Mouse (Mus musculus): ENCODE data around the gene Cklf. TPM values are rescaled to one million over a fixed set of nuclear protein-coding genes. Genes with fewer than 3 reads are reported as not detected.

Gene Cklf
- 36.1 TPM in 2 replicates for polyA plus RNA-seq (2015; fragmentation: Nextera tagmentation; extraction: Ambion mirVana)

DNA sequence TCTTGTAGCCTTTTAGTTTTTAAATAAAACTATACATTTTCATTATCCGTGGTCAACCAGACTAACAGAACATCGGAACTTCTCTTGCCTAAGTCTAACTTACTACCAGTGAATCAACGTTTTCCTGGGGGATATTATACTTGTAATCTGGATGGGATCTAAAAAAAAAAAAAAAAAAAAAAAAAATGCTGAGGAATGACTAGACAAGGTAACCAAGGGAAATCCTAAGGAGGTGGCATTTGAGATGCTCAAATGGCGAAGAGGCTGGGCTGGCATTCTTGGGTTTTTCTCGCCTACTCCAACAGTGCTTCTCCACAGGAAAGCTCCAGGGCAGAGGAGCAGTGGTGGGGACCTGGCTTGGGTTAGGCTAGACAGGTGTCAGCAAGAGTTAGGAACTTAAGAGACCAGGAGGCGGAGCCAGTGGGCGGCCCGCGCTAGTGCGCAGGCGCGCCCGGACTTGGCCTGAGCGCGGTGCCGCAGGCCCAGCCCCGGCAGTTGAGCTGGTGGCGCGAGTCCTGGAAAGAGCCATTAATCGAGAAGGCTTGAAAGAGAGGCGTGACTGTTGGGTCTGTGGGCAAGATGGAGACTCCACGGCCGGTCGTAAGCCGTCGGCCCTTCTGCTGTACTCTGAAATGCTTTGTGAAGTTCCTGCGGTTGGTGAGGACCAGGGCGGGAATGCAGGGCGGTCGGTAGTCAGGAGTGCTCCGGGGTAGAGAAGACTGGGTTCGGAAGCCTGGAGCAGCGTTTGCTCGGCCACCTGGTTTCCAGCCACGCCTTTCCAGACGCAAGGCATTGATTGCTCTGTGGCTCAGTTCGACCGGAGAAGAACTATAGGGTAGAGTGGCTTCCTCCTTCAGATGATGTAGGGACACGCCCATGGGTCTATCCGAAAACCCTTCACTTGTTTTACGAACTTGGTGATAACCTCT lies at the start of gene Cklf:
Gene Cklf, plus strand, starts transcription at position 423 of the 929 bp plus-strand sequence.
- 4% methylated on average over 41 of the region's 41 CpGs for WGBS
- Histone ChIP-seq H3K27me3 (no peaks in the 10 kb centered on the region), H3K9ac (peak within 1 kb of the TSS; percentile 75), H3K4me3 (peak within 1 kb of the TSS; percentile 66), H3K9me3 (no peaks in the 10 kb centered on the region), H3K27ac (peak within 1 kb of the TSS; percentile 76), H3K4me2 (peak within 1 kb of the TSS; percentile 77), H3K36me3 (no peaks in the 10 kb centered on the region; the same call in 1 of the 2 replicates), H3K4me1 (replicated peaks) (peaks cover 26% of the 10 kb centered on the region)
- ATAC-seq (ENCODE audit: low FRiP score): peak; percentile 83

DNA sequence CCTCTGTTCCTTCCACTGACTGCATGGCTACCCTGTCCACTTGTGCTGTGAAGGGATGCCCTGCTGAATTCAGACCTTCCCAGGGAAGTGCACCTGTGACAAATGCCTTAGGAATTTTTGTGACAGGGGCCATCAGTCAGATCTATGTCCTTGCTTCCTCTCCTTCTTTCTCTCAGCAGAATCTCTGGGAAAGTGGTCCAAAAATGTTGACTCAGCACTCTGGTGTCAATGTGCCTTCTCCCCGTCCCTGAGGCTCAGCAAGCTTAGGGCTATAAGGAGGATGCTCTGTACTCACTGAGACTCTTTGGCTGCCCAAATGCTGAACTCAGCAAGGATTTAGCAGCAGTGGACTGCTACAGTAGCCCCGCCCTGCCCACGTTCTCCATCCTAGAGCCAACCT lies 49.0 kb upstream of the Cklf start:
- no peak for ATAC-seq (ENCODE audit: low FRiP score)
- Histone ChIP-seq H3K4me3 (no peak overlapping the region), H3K27me3 (0 out of 2 replicates have a peak, but pooled peaks cover 15% of the 10 kb centered on the region), H3K9me3 (no peaks in the 10 kb centered on the region), H3K9ac (no peak overlapping the region), H3K4me1 (replicated peaks) (no peaks in the 10 kb centered on the region), H3K4me2 (no peak overlapping the region), H3K27ac (no peak overlapping the region), H3K36me3 (no peaks in the 10 kb centered on the region)
- 82% methylated on average over 3 of the region's 3 CpGs for WGBS

DNA sequence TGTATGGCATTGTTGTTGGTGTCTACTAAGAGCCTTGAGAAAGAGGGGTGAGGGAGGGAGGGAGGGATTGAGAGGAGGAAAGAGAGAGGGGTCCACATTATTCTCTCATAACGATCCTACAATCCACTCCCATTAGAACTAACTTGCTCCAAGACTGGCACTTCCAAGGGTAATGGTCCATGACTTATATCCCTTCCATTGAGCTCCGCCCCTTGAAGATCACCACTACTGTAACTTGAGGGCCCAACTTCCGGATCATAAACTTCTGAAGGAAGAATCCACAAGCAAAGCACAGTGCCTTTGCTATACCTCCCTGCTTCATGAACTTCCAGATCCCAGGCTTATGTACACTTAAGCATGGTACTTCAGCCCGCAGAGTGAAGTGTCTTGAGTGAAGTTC lies 48.3 kb upstream of the Cklf start:
- H3K4me2 ChIP-seq: no peak overlapping the region
- no peak overlapping the region for H3K27ac ChIP-seq
- no peak overlapping the region for H3K4me3 ChIP-seq
- H3K36me3 ChIP-seq: no peaks in the 10 kb centered on the region
- no peaks in the 10 kb centered on the region for H3K4me1 ChIP-seq (replicated peaks)
- H3K27me3 ChIP-seq: 0 out of 2 replicates have a peak, but pooled peaks cover 15% of the 10 kb centered on the region
- no peaks in the 10 kb centered on the region for H3K9me3 ChIP-seq
- WGBS: 94% methylated on average over 4 of the region's 4 CpGs
- H3K9ac ChIP-seq: no peak overlapping the region
- ATAC-seq (ENCODE audit: low FRiP score): no peak

DNA sequence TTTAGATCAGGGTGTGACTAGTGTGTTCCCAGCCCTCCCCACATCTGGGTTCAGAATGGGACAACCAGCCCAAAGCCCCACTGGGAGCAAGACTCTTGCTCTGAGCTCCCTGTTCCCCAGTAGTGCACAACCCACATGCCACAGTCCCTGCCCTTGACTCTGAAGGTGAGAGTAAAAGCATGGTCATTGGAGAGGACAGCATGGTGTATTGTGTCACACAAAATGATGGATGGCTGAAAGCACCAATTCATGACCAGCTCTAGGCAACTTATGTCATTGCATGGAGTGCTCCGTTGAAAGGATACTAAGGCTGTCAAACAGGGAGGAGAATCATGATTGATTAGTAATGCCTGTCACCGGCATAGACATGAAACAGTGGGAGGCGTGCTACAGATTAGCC lies 45.4 kb upstream of the Cklf start:
- WGBS: 32% methylated on average over 3 of the region's 3 CpGs
- Histone ChIP-seq H3K4me1 (replicated peaks) (no peaks in the 10 kb centered on the region), H3K9me3 (no peaks in the 10 kb centered on the region), H3K36me3 (no peaks in the 10 kb centered on the region), H3K9ac (no peak overlapping the region), H3K27ac (no peak overlapping the region), H3K27me3 (0 out of 2 replicates have a peak, but pooled peaks cover 15% of the 10 kb centered on the region), H3K4me2 (no peak overlapping the region), H3K4me3 (no peak overlapping the region)
- peak; percentile 54; the same call in 1 of the 2 replicates for ATAC-seq (ENCODE audit: low FRiP score)

DNA sequence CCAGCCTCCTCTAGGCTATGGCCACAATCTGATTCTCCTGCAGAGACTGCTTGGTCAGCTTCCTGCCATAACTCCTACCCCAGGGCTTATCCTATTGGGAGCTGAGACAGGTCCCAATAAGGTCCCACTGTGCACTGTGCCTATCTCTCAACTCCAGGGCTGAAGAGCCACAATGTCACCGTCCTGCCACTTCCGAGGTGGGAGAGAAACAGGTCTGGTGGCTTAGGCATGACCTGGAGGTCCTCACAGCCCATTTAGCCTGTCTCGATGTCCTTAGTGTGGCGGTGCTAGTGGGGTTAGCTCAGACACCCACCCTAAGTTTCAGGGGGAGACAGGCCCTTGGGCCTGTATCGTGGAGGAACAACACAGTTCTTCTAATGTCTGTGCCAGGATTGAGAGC lies 33.1 kb upstream of the Cklf start:
- 0 out of 2 replicates have a peak, but pooled peaks cover 12% of the 10 kb centered on the region for H3K27me3 ChIP-seq
- H3K4me3 ChIP-seq: no peak overlapping the region
- H3K4me1 ChIP-seq (replicated peaks): peaks cover 5% of the 10 kb centered on the region; the same call in 1 of the 2 replicates
- H3K27ac ChIP-seq: no peak overlapping the region
- ATAC-seq (ENCODE audit: low FRiP score): no peak
- WGBS: 92% methylated on average over 5 of the region's 5 CpGs
- H3K36me3 ChIP-seq: no peaks in the 10 kb centered on the region; the same call in 1 of the 2 replicates
- H3K9ac ChIP-seq: no peak overlapping the region
- no peak overlapping the region for H3K4me2 ChIP-seq
- no peaks in the 10 kb centered on the region for H3K9me3 ChIP-seq

DNA sequence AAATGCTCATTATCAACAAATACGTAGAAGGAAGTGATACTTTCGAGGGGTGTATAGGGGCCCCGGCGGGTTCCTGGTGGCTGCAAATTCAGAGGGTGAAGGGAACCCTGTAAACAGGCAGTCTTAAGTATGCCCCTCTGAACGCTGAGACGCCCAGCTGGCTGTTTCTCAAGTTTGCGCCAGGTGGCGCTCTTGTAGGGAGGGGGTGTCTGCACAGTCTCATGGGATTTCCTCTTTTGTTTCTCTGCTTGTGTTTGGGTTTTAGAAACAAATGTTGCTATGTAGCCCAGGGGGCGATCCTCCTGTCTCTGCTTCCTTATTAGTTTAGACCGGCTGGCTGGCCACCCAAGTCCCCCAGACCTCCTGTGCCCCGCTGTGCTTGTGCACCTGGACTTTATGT lies 31.6 kb upstream of the Cklf start:
- Histone ChIP-seq H3K27ac (no peak overlapping the region), H3K27me3 (0 out of 2 replicates have a peak, but pooled peaks cover 6% of the 10 kb centered on the region), H3K36me3 (peaks cover 14% of the 10 kb centered on the region), H3K9me3 (0 out of 2 replicates have a peak, but pooled peaks cover under 1% of the 10 kb centered on the region), H3K4me1 (replicated peaks) (peaks cover 5% of the 10 kb centered on the region; the same call in 1 of the 2 replicates), H3K9ac (no peak overlapping the region), H3K4me2 (no peak overlapping the region), H3K4me3 (no peak overlapping the region)
- no peak for ATAC-seq (ENCODE audit: low FRiP score)
- 31% methylated on average over 11 of the region's 11 CpGs for WGBS

DNA sequence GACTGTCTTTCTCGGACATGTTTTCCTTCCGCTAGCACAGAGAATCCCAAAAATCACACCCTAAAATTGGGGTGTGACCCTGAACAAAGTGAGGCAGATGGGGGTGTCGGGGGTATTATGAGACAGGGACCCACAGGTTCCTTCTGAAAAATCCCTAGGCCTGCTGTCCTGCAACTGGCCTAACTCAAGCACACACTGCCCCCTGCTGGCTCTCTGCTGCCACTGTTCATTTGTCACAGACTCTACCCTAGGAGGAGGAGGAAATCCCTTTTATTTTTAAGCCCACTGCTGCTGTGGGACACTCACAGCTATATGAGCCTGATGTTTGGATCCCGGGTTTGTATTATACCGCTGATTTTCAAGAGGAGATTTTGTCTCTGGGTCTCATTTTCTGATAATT lies 30.9 kb upstream of the Cklf start:
- H3K9ac ChIP-seq: no peak overlapping the region

DNA sequence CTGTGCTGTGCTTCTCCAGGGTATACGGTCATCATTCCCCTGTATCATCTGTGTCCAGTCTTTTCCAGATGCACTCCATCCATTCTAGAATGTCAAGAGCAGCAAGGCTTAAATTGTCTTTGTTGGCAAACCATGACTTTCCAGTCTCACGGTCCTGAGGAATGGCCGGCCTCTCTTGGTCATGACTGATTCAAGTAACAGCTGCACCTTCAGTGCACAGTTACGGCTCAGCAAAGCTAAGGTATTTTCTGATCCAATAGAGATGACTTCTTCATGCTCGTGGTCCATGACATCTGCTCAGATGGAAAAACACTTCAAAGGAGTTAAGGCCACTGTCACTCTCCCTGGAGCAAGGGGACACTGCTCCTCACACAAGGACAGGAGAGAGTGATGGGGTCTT lies 23.6 kb upstream of the Cklf start:
- Histone ChIP-seq H3K4me1 (replicated peaks) (no peaks in the 10 kb centered on the region), H3K27ac (no peak overlapping the region), H3K36me3 (peaks cover 94% of the 10 kb centered on the region), H3K9me3 (peaks cover 7% of the 10 kb centered on the region), H3K4me2 (no peak overlapping the region), H3K9ac (no peak overlapping the region), H3K4me3 (no peak overlapping the region), H3K27me3 (no peaks in the 10 kb centered on the region)
- 93% methylated on average over 5 of the region's 5 CpGs for WGBS
- ATAC-seq (ENCODE audit: low FRiP score): no peak

More for the DNA sequence above, 30.9 kb upstream of the Cklf start:
- peaks cover 5% of the 10 kb centered on the region; the same call in 1 of the 2 replicates for H3K4me1 ChIP-seq (replicated peaks)
- H3K36me3 ChIP-seq: peaks cover 21% of the 10 kb centered on the region
- 0 out of 2 replicates have a peak, but pooled peaks cover 6% of the 10 kb centered on the region for H3K27me3 ChIP-seq
- peaks cover 7% of the 10 kb centered on the region for H3K9me3 ChIP-seq
- peak; percentile 67 for ATAC-seq (ENCODE audit: low FRiP score)
- WGBS: 44% methylated on average over 5 of the region's 5 CpGs
- no peak overlapping the region for H3K4me3 ChIP-seq
- H3K4me2 ChIP-seq: no peak overlapping the region
- H3K27ac ChIP-seq: no peak overlapping the region

DNA sequence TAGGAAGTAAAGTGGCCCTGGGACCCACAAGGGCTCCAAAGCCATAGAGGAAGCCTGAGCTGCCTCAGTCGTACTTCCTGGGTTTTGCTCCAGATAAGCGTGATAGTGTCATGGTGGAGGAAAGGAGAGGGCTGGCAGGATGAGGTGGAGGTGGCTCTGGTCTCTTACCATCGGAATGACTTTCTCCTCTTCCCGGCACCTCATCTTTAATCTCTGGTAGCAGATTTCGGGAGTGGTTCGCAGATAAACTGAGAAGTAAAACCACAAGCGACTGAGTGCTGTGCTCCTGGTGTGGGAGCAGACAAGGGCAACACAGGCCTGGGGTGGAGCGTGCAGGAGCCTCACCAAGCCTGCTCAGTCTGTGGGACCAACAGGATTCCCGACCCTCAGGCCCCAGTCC lies 20.3 kb upstream of the Cklf start:
- Histone ChIP-seq H3K4me3 (no peak overlapping the region), H3K4me1 (replicated peaks) (no peaks in the 10 kb centered on the region), H3K36me3 (peaks cover 100% of the 10 kb centered on the region), H3K27me3 (no peaks in the 10 kb centered on the region), H3K9ac (no peak overlapping the region), H3K27ac (no peak overlapping the region), H3K4me2 (no peak overlapping the region), H3K9me3 (no peaks in the 10 kb centered on the region)
- no peak for ATAC-seq (ENCODE audit: low FRiP score)
- WGBS: 93% methylated on average over 9 of the region's 9 CpGs

DNA sequence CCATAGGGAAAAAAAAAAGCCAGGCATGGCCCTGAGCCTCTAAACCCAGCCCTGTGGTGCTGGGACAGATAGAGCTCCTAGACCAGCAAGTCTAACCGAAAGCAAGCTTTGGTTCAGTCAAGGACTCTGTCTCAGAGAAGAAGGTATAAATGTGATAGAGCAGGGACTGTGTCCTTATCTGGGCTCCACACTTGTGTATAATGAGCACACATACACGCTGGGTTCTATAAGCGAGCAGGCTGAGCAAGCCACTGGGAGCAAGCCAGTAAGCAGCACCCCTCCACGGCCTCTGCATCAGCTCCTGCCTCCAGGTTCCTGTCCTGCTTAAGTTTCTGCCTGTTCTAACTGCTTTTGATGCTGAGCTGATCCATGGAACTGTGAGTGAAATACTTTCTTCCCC lies 18.6 kb upstream of the Cklf start:
- Histone ChIP-seq H3K4me3 (no peak overlapping the region), H3K27ac (no peak overlapping the region), H3K4me1 (replicated peaks) (no peaks in the 10 kb centered on the region), H3K36me3 (peaks cover 100% of the 10 kb centered on the region), H3K4me2 (no peak overlapping the region), H3K9ac (no peak overlapping the region), H3K9me3 (no peaks in the 10 kb centered on the region), H3K27me3 (no peaks in the 10 kb centered on the region)
- no peak for ATAC-seq (ENCODE audit: low FRiP score)
- WGBS: over 99% methylated on average over 4 of the region's 4 CpGs

DNA sequence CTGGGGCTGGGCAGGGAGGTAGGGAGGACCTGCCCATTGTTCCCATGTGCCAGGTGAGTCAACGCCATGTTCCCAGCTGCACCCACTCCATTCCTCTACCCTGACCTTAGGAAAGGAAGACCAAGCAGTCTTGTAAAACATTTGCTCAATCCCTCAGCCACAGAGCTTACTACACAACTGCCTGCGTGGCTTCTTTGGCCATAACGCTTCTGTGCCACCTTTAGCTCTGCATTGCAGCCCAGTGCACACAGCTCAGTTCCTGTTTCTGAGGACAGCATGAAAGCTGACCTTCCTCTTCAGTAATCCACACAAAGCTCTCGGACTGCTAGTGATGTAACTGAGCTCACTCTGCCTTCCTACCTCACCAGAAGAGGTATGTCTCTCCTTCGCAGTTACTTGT lies 17.7 kb upstream of the Cklf start:
- Histone ChIP-seq H3K9me3 (no peaks in the 10 kb centered on the region), H3K36me3 (peaks cover 100% of the 10 kb centered on the region), H3K27me3 (no peaks in the 10 kb centered on the region), H3K27ac (no peak overlapping the region), H3K4me1 (replicated peaks) (no peaks in the 10 kb centered on the region), H3K4me2 (no peak overlapping the region), H3K9ac (no peak overlapping the region), H3K4me3 (no peak overlapping the region)
- 97% methylated on average over 5 of the region's 5 CpGs for WGBS
- ATAC-seq (ENCODE audit: low FRiP score): no peak

DNA sequence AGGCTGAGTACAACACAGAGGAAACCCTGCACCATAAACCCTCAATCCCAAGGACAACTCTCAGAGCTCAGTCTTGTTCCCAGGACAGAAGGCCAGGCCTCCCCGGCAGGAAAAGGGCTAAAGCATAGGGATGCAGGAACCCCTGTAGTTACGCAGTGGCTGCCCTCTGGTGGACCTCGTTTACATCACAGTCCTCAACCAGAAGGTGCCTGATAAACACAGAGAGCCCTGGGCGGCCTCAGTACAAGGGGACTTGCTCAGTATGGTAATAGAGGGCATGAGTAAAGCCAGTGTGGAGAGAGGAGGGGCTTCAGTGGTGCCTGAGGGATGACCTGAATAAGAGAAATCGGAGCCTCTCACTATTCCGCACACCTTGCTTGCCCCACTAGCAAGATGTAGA lies 16.1 kb upstream of the Cklf start:
- no peak overlapping the region for H3K4me2 ChIP-seq
- no peaks in the 10 kb centered on the region for H3K27me3 ChIP-seq
- no peak for ATAC-seq (ENCODE audit: low FRiP score)
- WGBS: 44% methylated on average over 6 of the region's 6 CpGs
- no peaks in the 10 kb centered on the region for H3K9me3 ChIP-seq
- H3K4me3 ChIP-seq: no peak overlapping the region
- H3K9ac ChIP-seq: no peak overlapping the region
- no peaks in the 10 kb centered on the region for H3K4me1 ChIP-seq (replicated peaks)
- H3K36me3 ChIP-seq: peaks cover 100% of the 10 kb centered on the region
- H3K27ac ChIP-seq: no peak overlapping the region

Measured in hindbrain, embryonic 13.5 days (tissue).